In genomic region chr10:111097245-111097644, GRCm38 (mm10) we compare ENCODE assay signal across 14 mouse cellular contexts.
"Had no signal": no experiment of that assay in that cellular context is flagged by ENCODE, and none has a peak within 500 bp of the region (broad histone marks: within the 10 kb centered on the region; RNA-seq: fewer than 3 reads in every experiment).

No protein-coding gene starts in this region.

- H3K36me3 ChIP-seq: limb, embryonic 12.5 days; liver, embryonic 13.5 days; neural tube, embryonic 12.5 days had no signal

- H3K27me3 ChIP-seq: limb, embryonic 12.5 days; liver, embryonic 13.5 days; neural tube, embryonic 12.5 days had no signal

- H3K4me3 ChIP-seq: limb, embryonic 12.5 days; liver, embryonic 13.5 days; neural tube, embryonic 12.5 days had no signal

- H3K9ac ChIP-seq: limb, embryonic 12.5 days; liver, embryonic 13.5 days; neural tube, embryonic 12.5 days had no signal

- H3K9me3 ChIP-seq: limb, embryonic 12.5 days; liver, embryonic 13.5 days; neural tube, embryonic 12.5 days had no signal

- H3K27ac ChIP-seq: kidney, postnatal 0 days; limb, embryonic 12.5 days; liver, embryonic 13.5 days; neural tube, embryonic 12.5 days had no signal

- H3K4me2 ChIP-seq: limb, embryonic 12.5 days; liver, embryonic 13.5 days; neural tube, embryonic 12.5 days had no signal

- DNase-seq: kidney, postnatal 36 days; layer of hippocampus, adult 9-11 months; layer of hippocampus, postnatal 36 days; liver; liver, embryonic 13.5 days; lung, adult 18-20 months; midbrain, embryonic 14.5 days; right cerebral cortex, postnatal 4 days; spleen, adult 18-20 months; thymus, adult 18-20 months; thymus, postnatal 14 days had no signal

- H3K4me1 ChIP-seq: neural tube, embryonic 12.5 days had no signal
